Mouse (Mus musculus) lung, postnatal 10 days (tissue): ENCODE results near the gene Gtf3c2.

Experiments
- DNase-seq: peaks from one replicate; pipeline ENCODE4 v3.0.0; 2021

The Gtf3c2 gene

DNA sequence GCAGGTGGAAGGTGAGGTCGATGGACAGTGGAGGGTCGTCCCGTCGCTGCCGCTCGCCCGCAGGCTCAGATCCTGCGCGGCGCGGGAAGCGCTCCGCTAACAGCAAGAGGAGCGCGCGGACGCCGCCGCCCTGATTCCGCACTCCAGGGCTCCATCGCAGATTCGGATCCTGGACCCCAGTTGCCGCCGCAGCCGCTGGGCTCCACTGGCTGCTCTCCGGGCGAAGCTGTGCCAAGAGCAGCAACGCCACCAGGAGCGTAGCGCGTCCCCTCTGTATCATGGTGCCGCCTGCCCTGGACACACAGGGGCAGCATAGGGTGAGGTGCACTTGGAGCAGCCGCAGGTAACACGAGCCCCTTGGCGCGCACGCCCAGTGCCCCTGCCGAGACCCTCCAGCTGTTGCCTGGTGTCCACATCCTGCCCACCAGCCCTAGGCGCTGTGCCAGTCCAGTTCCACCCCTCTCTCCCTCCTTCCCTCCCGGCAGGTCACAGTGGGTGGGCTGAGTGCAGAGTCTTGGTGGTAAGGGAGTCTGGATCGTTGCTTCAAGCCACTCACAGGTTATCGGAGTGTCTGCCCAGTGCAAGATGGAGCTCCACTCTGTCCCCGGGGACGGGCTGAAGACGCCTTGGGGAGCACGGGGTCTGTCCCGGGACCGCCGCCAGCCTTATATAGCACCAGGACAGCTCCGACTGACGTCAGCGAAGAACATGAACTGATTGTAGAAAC, 41.5 kb downstream of the Gtf3c2 start, which contains the start of gene Ucn:
Gene Ucn, minus strand, starts transcription at position 589 of the 727 bp plus-strand sequence.
- peak; percentile 34 for DNase-seq

DNA sequence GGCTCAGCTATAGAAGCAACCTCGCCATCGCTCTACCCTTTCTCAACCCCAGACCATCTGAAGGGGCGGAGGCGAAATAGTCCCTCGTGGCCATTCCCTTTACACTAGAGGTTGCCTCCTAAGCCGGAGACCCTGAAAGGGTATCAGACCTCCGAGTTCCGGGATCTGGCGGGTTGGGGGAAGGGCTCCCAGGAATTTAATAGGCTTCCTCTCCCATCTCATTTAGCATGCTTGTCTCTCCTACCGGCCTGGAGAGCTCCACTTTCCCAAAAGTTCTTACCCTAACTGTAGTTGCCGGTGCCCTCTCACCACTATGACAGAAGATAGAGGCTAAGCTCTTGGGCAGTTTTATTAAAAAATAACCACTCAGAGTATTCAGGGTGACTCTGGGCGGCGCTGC, 42.3 kb downstream of the Gtf3c2 start:
- DNase-seq: no peak

DNA sequence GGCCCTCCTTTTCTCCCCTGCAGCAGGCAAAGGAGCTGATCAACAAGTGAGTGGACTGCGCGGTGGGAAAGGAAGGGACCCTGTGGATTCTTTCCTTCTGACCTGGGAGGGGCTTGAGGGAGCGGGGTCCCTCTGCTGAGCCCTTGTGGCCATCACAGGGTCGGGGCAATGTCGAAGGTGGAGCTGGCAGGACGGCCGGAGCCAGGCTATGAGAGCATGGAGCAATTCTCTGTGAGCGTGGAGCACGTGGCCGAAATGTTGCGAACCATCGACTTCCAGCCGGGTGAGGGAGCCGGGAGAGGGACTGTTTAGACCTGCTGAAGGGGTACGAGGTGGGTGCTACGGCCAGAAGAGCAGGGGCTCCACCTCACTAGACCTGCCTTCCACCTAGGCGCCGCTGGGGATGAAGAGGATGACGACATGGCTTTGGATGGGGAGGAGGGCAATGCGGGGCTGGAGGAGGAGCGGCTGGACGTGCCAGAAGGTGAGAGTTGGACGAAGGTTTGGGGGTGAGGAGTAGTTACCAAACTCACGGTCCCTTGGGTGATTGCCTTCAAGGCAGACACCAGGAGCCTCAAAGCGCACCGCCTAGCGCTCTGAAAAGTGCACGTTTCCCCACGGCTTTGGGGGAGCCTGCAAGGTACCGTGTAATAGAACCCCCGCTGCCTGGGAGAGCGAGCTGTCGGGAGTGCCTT, 43.1 kb downstream of the Gtf3c2 start:
- no peak for DNase-seq

DNA sequence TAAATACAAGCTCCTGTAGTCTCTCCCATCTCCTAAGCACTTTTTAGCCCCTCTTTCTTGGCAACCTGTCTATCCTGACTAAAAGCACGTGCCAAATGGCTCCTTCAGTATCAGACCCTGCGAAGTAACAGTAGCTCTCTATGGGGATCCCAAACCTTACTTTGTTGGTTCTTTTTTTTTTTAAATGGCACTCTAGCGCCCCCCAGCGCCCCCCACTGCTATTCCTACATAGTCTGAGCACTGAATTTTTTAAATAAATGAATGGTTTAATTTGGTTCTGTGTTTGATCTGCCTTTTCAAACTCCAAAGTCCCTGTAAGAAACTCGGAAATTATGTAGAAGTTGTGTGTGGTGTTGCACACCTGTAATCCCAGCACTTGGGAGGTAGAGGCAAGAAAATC, 53.9 kb downstream of the Gtf3c2 start:
- no peak for DNase-seq

DNA sequence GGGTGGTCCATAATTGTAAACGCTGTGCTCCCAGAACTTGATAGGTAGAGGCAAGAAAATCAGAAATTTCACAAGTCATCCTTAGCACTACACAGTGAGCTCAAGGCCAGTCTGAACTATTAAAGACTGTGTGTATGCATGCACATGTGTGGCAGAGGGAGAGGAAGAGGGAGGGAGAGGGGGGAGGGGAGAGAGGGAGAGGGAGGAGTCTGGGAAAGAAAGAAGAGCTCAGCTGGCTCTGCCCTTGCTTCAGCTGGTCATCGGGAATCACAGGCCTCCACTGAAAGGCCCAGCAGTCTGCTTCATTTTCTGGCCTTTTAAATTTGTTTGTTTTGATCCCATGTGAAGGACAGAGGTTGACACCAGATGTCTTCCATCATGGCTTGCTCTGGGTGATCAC, 56.5 kb downstream of the Gtf3c2 start:
- DNase-seq: no peak

DNA sequence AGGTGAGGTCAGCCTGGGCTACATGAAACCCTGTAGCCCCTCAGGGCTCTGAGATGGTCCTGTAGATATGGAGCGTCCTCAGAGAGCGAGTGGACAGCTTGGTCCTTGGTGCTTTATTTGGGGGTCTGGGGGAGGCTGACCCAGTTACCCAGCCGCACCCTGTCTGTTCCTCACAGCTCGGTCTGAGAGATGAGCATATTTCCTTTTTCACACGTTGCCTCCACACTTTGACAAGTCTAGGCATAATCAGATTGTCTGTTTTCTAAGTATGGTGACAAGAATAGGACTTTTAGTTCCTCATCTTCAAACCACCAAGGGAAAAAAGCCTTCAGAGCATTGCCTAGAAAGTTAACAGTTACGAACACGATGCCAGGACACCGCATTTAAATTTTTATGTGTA, 58.8 kb downstream of the Gtf3c2 start:
- no peak for DNase-seq

DNA sequence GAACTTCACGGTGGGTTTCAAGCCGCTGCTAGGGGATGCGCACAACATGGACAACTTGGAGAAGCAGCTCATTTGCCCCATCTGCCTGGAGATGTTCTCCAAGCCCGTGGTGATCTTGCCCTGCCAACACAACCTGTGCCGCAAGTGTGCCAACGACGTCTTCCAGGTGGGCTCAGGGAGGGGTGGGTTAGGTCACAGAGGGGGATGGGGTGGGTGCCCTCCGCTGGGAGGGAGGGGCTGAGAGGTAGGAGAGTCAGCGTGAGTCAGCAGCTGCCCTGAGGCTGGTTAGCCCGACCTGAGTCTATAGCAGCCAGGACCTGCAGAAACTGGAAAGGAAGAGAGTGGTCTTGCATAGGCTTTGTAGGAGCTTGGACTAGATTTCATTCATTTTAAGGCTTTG, 63.0 kb downstream of the Gtf3c2 start:
- no peak for DNase-seq

DNA sequence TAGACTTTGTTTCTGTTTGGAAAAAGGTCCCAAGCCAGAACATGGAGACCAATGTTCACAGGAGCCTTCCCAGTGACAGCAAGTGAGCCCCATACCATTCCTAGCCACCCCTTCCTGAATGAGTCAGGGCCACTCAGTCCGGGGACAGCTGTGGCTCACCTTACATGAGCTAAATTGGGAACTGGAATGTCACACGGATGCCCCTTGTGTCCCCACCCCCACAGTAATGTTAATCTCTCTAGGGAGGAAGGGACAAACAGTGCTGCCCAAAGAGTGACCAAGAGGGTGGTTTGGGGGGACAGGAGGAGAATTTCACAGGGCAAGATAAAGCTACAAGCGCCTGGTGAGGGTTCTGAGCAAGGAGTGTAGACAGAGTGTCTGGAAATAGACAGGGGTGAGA, 63.6 kb downstream of the Gtf3c2 start, which contains the start of gene Trim54:
Gene Trim54, plus strand, starts transcription at position 359 of the 400 bp plus-strand sequence.
- no peak for DNase-seq

DNA sequence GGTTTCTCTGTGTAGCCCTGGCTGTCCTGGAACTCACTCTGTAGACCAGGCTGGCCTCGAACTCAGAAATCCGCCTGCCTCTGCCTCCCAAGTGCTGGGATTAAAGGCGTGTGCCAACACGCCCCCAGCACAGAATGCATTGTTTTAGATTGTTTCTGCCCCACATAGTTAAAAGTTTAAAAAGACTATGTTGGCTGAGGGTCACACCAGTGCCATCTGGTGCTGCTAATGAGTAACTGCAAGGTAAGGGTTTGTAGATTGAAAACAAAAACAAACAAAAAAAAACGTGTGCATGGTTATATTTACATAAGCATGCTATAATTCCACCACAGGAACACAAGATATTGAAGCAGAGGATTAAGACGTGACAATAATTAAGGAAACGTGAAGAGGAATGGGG, 69.2 kb downstream of the Gtf3c2 start:
- DNase-seq: no peak

DNA sequence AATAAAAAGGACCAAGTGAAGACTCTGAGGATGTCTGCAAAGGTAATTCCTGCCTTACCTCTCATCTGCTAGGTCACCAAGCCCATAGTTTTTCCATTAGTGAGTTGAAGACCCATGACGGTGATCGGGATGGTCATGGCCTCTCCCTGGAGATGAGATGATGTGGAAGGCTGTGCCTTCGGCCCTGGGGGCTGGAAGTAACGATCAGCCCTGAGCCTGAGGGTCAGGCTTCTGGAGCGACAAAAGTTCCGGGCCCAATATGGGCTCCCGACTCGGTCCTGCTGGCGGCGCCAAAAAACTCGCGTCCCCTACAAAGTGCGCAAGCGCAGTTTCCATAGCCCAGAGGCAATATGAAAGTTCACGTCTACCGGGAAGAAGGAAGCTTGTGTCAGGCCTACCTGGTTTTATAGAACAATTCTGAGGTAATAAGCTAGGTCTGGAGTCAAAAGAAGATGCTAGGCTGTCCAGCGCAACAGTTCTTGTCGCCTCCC, 71.9 kb downstream of the Gtf3c2 start, which contains the start of gene Slc30a3:
Gene Slc30a3, minus strand, starts transcription at position 238 of the 491 bp plus-strand sequence.
- no peak for DNase-seq
